Mouse (Mus musculus): ENCODE measurements around the gene Gosr1.

Gosr1 gene

DNA sequence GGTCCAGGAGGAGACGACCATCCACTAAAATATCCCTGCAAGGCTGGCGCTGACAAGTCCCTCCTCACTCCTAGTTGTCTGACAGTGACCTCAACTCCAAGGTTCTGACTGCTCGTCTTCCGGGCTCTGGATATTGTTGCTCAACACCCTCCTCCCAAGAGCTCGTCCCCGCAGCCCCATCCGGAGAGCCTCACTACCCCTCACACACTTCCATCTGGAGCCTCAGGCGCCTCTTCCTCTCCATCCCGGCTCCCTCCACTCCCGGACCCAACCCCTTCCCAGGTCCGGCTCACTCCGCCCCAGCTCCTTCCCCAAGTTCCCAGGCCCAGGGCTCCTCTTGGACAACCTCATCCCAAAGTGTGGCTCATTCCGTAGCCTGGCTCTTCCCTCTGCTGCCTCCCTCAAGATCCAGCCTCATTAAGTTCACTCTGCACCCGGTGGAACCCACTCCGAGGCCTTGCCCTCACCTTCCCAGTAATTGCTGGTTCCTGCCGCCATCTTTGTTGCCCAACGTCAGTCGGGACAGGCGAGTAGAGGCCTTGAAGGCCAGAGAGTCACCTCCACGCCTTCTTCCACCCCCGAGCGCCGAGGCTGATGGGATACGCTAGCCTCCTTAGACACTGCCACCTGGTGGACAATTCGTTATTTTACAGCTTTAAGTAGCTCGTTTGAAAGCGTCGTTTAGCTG is at the start of gene Gosr1:
Gene Gosr1, minus strand, starts transcription at position 527 of the 688 bp plus-strand sequence.
- in situ Hi-C loops (cut with MboI, MseI) = loop anchor here (5.0 kb wide), 1 partner anchor 91 kb away; the partner anchor contains the start of gene Bhlha9

DNA sequence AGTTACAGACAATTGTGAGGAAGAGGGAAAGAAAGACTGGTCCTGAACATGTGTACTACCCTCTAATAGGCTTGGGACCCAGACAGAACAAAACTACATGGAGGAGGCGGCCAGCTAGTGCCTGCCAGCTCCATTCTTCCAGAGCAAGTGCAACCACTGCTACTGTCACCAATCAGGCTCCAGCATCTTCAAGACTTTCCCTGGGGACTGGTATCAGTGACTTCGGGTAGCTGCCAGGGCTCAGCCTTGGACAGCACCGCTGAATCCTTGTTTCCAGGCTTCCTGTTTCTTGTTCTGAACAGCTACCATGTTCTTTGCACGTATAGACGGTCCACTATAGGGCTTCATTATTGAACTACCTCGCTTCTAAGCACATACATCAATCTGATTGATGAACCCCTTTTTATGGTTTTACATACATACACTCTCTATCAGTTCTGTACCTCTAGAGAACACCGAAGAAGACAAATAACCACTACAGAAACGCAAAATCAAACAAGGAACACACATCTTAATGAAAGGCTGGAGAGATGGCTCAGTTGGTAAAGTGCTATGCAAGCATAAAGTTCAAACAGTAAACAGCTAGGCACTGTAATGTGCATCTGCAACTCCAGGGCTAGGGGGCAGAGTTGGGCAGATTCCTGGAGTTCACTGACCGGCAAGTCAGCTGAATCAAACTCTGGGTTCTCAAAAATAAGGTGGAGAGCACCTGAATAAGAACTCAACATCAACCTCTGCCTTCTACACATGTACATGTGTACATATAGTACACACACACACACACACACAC is 47.5 kb upstream of the Gosr1 start:
- in situ Hi-C loops (cut with MboI, MseI) = no loop called here

DNA sequence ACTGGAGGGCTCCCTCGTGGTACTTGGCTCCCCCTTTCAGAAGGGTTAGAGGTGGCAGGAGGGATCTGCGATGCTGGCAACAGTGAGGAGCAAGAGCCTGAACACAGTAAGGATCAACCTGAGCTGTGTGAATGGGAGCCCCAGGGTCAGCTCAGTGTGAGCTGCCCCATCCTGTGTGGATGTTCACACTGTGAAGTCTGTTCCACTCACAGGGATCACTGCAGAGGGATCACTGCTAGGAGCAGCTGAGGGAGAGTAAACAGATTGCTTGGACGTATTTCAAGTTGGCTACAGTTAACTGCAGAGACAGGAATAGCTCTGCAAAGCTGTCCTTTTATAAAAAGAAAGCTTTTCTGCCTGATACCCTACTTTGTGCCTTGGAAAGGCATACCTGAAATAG is 46.1 kb upstream of the Gosr1 start:
- in situ Hi-C loops (cut with MboI, MseI) = loop anchor here (10.0 kb wide), 1 partner anchor 385 kb away; no protein-coding TSS in a partner anchor

DNA sequence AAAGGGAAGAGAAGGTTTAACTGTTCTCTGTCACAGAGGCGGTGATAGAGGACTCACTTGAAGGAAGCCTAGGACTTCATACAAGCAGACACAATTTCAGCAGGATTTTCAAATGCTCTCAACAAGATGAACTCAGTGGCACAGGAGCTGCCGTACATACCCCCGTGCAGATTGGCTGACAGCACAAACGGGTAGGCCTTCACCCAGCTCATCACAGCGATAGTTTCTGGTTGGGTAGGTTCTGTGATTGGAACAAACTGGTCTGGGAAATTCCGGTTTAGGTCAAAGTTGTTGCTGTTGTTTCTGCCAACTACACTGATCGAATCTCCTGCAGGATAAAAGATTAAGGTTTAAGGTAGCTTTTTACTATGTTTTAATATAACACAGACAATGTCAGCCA is 45.2 kb upstream of the Gosr1 start:
- in situ Hi-C loops (cut with MboI, MseI) = loop anchor here (10.0 kb wide), 1 partner anchor 386 kb away; no protein-coding TSS in a partner anchor

DNA sequence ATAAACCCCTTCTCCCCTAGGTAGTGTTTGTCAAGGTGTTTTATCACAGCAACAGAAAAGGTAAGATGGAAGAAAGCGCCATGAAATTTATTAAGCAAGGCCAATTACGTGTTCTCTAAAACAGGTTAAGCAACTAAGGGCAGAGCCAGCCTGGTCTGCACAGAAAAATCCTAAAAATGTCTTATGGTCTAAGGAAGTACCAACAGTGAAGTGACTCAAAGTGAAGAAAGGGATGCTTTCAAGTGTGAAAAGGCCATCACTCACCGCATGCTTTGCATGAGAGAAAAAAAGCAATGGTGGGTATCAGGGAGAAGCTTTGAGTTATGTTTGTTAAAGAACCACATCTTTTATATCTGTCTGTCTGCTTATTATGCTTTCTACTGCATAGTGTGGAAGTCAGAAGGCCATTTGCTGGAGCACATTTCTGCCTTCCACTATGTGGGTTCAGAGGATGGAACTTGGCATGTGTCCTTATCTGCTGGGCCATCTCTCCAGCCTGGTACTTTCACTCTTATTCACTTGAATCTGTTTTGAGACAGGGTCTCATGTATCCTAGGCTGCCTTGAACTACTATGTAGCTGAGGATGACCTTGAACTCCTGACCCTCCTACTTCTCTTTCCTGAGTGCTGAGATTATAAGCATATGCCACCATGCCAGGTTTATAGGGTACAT is 43.8 kb upstream of the Gosr1 start:
- in situ Hi-C loops (cut with MboI, MseI) = loop anchor here (10.0 kb wide), 1 partner anchor 388 kb away; no protein-coding TSS in a partner anchor

DNA sequence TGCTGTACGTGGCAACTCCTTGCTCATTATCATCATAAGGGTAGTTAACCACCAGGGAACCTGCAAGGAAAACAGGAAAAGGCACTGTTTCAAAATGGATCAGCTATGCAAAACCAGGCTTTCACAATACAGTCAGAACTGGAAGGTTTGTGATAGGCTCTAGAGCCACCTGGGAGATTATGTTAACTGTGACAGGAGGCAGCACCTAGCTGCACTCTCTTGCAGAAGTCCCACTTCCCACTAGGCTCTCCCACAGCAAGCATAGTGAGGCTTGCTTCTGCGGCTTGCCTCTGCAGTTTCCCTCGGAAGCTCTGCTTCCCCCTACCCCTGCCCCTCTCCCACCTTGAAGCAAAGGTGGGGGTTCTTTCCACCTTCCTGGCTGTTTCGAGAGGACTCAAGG is 42.6 kb upstream of the Gosr1 start:
- in situ Hi-C loops (cut with MboI, MseI) = loop anchor here (10.0 kb wide), 1 partner anchor 389 kb away; no protein-coding TSS in a partner anchor

DNA sequence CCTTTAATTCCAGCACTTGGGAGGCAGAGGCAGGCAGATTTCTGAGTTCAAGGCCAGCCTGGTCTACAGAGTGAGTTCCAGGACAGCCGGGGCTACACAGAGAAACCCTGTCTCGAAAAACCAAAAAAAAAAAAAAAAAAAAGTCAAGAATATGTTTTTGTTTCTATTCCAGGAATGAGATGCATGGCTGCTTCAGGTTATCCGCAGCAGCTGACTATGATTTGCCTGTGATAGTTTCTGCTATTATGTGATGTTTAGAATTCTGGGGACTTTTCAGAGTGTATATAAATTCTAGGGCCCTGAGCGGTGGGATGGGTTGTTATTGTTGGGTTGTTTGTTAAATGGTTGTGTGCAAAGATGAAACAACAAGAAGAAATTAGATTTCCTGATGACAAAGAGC is 41.7 kb upstream of the Gosr1 start:
- in situ Hi-C loops (cut with MboI, MseI) = loop anchor here (10.0 kb wide), 1 partner anchor 390 kb away; no protein-coding TSS in a partner anchor

DNA sequence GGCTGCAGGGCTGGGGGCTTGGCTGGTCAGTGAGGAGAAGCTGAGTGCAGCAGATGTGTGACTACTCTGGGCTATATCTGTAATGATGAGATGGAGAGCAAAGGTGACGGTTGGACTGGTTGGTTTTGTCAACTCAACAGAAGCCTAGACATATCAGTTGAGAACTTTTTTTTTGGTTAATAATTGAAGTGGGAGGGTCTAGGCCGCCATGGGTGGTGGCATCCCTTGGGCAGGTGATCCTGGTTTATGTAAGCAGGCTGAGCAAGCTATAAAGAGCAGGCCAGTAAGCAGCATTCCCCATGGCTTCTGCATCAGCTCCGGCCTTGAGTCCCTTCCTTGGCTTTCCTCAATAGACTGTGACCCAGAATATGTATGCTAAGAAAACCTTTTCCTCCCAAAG is 39.9 kb upstream of the Gosr1 start:
- in situ Hi-C loops (cut with MboI, MseI) = loop anchor here (10.0 kb wide), 1 partner anchor 392 kb away; no protein-coding TSS in a partner anchor

DNA sequence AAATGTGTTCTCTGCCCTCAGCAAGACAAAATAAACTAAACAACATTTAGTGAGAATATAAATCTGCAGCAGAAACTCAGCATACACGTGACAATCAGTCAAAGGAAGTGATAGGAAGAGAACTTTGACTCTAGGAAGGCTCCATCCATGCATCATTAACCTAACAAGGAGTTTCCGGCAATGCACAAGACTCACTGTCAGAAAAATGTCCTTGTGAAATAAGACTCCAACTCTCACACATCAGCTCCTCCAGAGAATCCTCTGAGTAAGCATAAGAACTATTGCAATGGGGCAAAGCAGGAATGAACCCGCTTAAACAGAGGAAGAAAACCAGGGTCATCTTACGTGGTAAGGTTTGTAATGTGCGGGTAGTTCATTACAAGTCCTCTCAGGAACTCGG is 33.9 kb upstream of the Gosr1 start:
- in situ Hi-C loops (cut with MboI, MseI) = no loop called here

DNA sequence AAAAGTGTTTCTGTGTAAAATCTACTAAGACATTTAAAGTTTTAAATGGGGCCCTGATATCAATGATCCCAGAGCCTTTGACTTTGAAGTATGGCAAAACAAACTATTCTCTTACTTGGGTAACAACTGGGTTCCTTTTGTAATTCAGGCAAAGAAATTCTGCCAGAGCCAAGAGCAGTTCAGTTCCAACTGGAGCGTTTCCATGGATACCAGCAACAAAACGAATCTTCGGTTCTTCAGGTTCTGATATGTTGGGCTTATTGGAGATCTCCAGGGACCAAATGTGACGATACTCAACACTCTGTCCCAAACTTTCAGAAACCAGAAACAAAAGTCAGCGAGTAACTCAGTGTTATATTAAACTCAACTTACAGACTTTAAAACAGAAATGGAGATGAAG is 31.9 kb upstream of the Gosr1 start:
- in situ Hi-C loops (cut with MboI, MseI) = no loop called here

DNA sequence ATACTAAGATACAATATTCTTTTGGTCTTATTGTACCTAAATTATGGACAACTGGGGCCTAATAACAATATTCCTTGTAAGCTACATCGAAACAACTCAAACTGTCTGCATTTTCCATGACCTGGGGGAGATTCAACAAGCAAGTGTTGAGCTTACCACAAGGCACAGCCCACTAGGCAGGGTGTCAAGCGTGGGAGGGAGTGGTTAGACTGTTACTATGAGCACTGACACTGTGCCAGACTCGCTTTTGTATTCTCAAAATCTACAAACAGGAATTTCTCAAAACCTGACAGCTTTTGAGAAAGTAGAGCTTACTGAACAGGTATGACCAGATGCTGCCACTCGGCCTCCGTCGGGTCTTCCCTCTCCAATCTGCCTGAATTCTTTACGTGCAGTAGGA is 28.0 kb upstream of the Gosr1 start:
- in situ Hi-C loops (cut with MboI, MseI) = no loop called here

DNA sequence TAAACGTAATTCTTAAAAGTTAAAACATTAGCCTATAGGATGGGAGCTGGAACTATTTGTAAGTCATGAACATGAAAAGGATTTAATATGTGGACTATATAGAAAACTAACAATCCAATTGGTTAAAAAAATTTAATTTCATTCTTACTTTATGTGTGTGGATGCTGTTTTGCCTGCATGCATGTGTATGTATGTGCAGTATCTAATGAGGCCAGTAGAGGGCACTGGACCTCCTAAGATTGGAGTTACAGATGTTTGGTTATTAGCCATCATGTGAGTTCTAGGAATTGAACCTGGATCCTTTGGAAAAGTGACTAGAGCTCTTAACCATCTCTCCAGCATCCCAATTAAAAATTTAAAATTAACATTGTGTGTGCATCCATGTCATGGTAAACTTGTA is 25.9 kb upstream of the Gosr1 start:
- in situ Hi-C loops (cut with MboI, MseI) = loop anchor here (10.0 kb wide), 2 partner anchors 106 to 256 kb away; no protein-coding TSS in a partner anchor

DNA sequence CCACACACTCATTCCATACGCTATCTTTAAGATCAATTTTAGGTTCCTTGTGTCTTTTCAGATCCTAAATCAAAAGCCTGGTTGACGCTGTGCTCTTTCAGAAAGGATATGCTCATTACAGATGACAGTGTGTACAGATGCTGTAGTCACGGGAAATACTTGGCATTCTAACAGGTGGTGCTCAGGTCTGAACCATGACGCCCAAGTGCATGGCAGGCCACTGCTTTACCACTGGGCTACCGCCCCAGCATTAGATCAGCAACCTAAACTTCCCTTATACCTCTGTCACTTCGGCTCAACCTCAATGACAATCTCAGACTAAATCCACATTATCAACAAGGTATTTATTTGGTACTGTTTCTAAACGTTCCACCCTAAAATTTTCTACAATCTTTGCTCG is 12.2 kb upstream of the Gosr1 start:
- in situ Hi-C loops (cut with MboI, MseI) = no loop called here

DNA sequence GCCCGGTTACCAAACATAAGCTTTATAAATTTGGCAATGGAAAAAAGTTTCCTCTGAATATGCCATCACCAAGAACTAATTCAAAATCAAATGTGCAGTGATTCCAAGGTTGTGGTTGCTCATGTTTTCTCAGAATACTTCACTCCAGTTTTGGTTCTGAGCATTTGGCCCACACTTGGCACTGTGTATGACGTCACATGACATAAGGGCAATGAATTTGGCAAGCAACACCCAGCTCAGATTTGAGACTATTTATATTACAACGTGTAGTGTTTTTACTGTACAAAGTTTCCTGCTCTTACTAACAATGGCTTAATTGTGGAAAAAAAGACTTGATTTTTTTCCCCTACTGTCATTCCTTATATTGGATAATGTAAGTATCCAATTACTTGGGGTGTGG is 10.4 kb upstream of the Gosr1 start:
- in situ Hi-C loops (cut with MboI, MseI) = no loop called here

DNA sequence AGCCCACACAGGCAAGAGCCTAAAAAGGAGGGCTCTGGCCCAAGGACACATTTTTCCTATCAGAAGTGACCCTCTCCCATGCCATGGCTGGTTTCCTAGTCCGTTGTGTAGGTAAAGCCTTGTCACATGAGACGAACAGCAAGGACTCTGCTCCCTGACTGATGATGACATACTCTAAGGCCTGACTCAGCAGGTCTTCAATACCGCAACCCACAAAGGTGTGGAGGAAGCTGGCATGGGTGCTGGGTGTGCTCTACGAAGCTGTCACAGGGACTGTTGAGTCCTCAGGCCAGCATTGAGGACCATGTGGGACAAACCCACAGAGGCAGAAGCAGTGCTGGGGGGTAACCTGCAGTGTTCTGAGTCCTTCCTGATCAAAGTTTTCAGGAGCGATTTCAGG is 7.2 kb upstream of the Gosr1 start:
- in situ Hi-C loops (cut with MboI, MseI) = no loop called here

DNA sequence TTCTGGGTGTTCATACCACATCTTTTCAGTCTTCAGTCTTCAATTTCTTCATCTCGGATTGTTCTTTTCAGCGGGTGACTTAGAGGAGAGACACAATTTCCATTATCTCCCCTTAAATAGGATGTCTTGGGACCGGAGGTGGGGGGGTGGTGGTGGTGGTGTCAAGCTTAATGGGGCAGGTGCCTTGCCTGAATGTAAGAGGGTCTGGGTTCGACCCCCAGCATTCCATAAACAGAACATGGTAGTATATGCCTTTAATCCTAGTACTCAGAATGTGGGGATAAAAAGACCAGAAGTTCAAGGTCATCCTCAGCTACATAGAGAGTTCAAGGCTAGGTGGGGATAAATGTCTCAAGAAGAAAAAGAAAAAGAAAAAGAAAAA is 353 bp upstream of the Gosr1 start:
- in situ Hi-C loops (cut with MboI, MseI) = loop anchor here (5.0 kb wide), 1 partner anchor 91 kb away; the partner anchor contains the start of gene Bhlha9

DNA sequence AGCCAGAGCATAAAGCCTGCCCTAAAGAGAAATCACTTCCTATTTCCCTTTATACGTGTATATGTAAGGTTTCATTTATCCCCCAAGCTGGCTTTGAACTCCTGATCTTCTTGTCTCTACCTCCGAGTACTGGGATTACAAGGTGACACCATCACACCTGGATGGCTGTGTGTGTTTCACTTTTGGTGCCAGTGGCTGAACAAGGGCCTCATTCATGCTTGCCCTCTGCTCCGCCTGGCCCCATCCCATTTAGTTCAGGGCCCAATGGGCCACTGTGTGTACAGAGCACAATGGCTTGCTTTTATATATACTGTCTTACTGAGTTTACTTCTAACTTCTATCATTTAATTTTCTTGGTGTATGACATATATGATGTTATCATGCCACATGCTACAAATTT is 11.1 kb downstream of the Gosr1 start:
- in situ Hi-C loops (cut with MboI, MseI) = no loop called here

DNA sequence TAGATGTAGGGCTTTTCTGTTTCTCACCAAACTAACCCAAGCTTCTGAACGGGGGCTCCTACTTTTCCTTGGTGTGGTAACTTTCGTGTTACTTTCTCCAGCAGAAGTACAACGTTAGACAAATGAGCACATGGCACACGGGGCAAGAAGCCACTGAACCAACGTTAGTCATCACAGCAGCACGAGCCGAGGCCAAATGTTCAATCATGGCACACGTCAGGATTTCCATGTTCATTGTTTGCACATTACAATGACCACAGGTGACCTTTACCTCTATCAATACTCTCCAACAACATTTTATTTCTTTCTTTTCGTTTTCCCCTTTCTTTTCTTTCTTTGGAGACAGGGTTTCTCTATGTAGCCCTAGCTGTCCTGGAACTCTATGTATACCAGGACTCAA is 14.6 kb downstream of the Gosr1 start:
- in situ Hi-C loops (cut with MboI, MseI) = no loop called here

DNA sequence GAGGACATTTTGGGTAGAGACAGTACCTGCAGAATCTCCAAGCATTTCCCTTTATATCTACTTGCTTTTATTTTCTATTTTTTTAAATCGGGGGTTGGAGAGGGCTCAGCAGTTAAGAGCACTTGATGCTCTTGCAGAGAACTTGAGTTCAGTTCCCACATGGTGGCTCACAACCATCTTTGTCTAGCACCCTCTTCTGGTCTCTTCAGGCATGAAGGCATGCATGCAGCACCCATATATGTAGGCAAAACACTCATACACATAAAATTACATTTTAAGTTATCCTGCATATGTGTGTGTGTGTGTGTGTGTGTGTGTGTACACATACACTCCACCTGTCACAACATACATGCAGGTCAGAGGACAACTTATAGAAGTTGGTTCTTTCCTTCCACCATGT is 17.5 kb downstream of the Gosr1 start:
- in situ Hi-C loops (cut with MboI, MseI) = no loop called here

DNA sequence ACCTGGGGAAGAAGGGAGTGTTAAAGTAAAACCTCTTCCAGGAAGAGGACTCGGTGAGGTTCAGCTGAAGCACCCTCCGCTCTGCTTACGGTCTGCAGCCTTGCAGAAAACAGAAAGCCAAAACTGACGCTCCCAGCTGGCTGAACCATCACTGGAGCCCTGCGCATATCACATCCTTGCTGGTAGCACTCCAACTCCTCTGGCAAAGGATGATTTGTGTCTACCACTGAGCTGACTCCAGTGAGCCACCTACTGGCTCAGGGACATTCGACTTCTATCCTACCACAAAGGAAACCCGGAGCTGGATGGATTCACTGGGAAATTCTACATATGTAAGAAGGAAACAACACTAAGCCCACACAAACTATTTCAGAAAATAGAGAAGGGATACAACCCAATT is 18.8 kb downstream of the Gosr1 start:
- in situ Hi-C loops (cut with MboI, MseI) = no loop called here

DNA sequence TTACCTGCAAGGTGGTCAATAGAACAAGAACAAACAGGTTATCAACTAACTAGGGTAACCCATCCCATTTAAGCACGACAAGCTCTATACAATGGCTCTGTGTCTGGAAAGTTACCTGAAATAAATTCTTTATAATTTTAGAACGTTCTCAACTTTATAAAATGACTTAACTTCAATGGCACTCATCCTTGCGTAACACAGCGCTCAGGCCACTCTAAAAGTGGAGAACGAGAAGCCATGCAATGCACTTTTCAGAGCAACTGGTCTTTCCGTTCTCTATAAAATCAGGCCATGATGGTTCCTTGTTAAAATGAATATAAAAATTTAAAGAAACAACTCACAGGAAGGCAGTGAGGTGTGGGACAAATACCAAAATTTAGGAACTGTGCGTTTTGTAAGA is 20.9 kb downstream of the Gosr1 start:
- in situ Hi-C loops (cut with MboI, MseI) = no loop called here

DNA sequence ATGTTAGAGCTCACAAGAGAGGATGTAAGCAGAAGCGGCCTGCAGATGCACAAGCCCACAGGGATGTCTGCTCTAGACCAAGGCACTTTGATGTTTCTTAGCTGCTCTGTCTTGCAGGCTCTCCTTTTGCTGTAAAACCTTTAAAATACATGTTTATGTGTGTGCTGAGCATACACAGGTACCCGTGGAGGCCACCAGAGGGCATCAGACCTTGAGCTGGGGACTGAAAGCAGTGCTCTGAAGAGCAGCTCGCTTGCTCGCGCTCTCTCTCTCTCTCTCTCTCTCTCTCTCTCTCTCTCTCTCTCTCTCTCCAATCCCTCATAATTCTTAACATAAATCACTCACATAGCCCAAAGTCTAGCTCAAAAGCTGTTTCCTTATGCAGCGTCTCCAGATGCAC is 24.3 kb downstream of the Gosr1 start:
- in situ Hi-C loops (cut with MboI, MseI) = no loop called here

All from regulatory T cell (primary cell).